Mouse (Mus musculus) small intestine, adult 2 months (tissue): Measurements from ENCODE around the gene Itga3. TPM values are rescaled to one million over a fixed set of nuclear protein-coding genes. Genes with fewer than 3 reads are reported as not detected.

Experiments
- H3K27ac ChIP-seq: fragments of 200-500 bp; 2 replicates; pipeline ENCODE4 v1.5.1; 2012; ENCODE audit warnings: low read depth, low read length, control low read depth, inconsistent platforms; ENCODE audit not compliant: insufficient read depth
- H3K27me3 ChIP-seq: fragments of 200-500 bp; 2 replicates; pipeline ENCODE4 v1.6.1; 2012; ENCODE audit warnings: mild to moderate bottlenecking, moderate library complexity, low read length, inconsistent platforms; ENCODE audit not compliant: control insufficient read depth, insufficient read depth
- H3K36me3 ChIP-seq: fragments of 200-500 bp; 2 replicates; pipeline ENCODE4 v1.6.1; 2012; ENCODE audit warnings: mild to moderate bottlenecking, low read length, control low read depth, inconsistent platforms; ENCODE audit not compliant: control insufficient read depth, insufficient read depth
- H3K4me1 ChIP-seq: fragments of 200-500 bp; 2 replicates; pipeline ENCODE4 v1.6.1; 2012; ENCODE audit warnings: low read length, inconsistent platforms, mixed read lengths; ENCODE audit not compliant: control insufficient read depth, insufficient read depth, insufficient read length
- H3K4me3 ChIP-seq: fragments of 200-500 bp; 2 replicates; pipeline ENCODE4 v1.5.1; 2012; ENCODE audit warnings: low read depth, mild to moderate bottlenecking, control low read depth, inconsistent platforms, low read length, moderate library complexity
- CTCF ChIP-seq: fragments of 200-500 bp; IDR thresholded peaks from 2 replicates; pipeline ENCODE4 v1.5.1; 2012; ENCODE audit warnings: low read depth, mild to moderate bottlenecking, control low read depth, inconsistent platforms, low read length, moderate library complexity, mixed read lengths; ENCODE audit not compliant: insufficient replicate concordance, insufficient read length; ENCODE audit errors: extremely low read depth
- POLR2A ChIP-seq: fragments of 200-500 bp; IDR thresholded peaks from 2 replicates; pipeline ENCODE4 v1.6.1; 2012; ENCODE audit warnings: low read depth, mild to moderate bottlenecking, control low read depth, inconsistent platforms, low read length, moderate library complexity
- WGBS: fragments of 180-500 bp; shearing (Covaris S2); methylation state at CpG from one replicate; pipeline ENCODE4 v1.1.7; 2018; 5-methylcytosine and 5-hydroxymethylcytosine counted together
- polyA plus RNA-seq: library from polyadenylated mRNA; depleted of rRNA; stranded (reverse); fragments of >200 nt; gene quantifications from 2 replicates; pipeline ENCODE4 v1.2.3, GENCODE M21; 2012

Gene Itga3
- polyA plus RNA-seq, 1 experiment: 156 TPM

GRCm38 (mm10) chr11:95070140-95071107 lies 6.2 kb downstream of the Itga3 start:
- Histone ChIP-seq H3K36me3 (peaks cover 22% of the 10 kb centered on the region), H3K27ac (0 out of 2 replicates have a peak overlapping the region, but pooled peaks have one; percentile 22), H3K27me3 (no peaks in the 10 kb centered on the region), H3K4me3 (no peak overlapping the region), H3K4me1 (peaks cover 39% of the 10 kb centered on the region)
- TF ChIP-seq POLR2A (no peak), CTCF (no peak)
- WGBS: 48% methylated on average over 8 of the region's 8 CpGs

GRCm38 (mm10) chr11:95069226-95069957 lies 7.2 kb downstream of the Itga3 start:
- Histone ChIP-seq H3K4me3 (no peak overlapping the region), H3K36me3 (peaks cover 28% of the 10 kb centered on the region), H3K27ac (no peak overlapping the region), H3K27me3 (no peaks in the 10 kb centered on the region), H3K4me1 (peaks cover 35% of the 10 kb centered on the region)
- TF ChIP-seq CTCF (no peak), POLR2A (no peak)
- WGBS: 80% methylated on average over 10 of the region's 10 CpGs

GRCm38 (mm10) chr11:95056768-95057501 lies 19.7 kb downstream of the Itga3 start:
- TF ChIP-seq POLR2A (no peak), CTCF (no peak)
- 77% methylated on average over 19 of the region's 19 CpGs for WGBS
- H3K36me3 ChIP-seq: peaks cover 77% of the 10 kb centered on the region
- H3K4me3 ChIP-seq: no peak overlapping the region
- no peaks in the 10 kb centered on the region for H3K4me1 ChIP-seq
- no peak overlapping the region for H3K27ac ChIP-seq
- no peaks in the 10 kb centered on the region for H3K27me3 ChIP-seq

GRCm38 (mm10) chr11:95053062-95053461 lies 23.5 kb downstream of the Itga3 start:
- no peaks in the 10 kb centered on the region for H3K4me1 ChIP-seq
- 86% methylated on average over 9 of the region's 9 CpGs for WGBS
- TF ChIP-seq POLR2A (no peak), CTCF (no peak)

GRCm38 (mm10) chr11:95046980-95047680 lies 29.5 kb downstream of the Itga3 start:
- H3K4me1 ChIP-seq: 0 out of 2 replicates have a peak, but pooled peaks cover 4% of the 10 kb centered on the region
- TF ChIP-seq POLR2A (no peak), CTCF (peak; percentile 91; the same call in 1 of the 2 replicates)
- peaks cover 46% of the 10 kb centered on the region for H3K36me3 ChIP-seq
- H3K4me3 ChIP-seq: no peak overlapping the region
- no peak overlapping the region for H3K27ac ChIP-seq
- WGBS: 60% methylated on average over 9 of the region's 9 CpGs
- H3K27me3 ChIP-seq: no peaks in the 10 kb centered on the region

More at GRCm38 (mm10) chr11:95053062-95053461, 23.5 kb downstream of the Itga3 start:
- peaks cover 68% of the 10 kb centered on the region for H3K36me3 ChIP-seq
- no peak overlapping the region for H3K4me3 ChIP-seq
- no peaks in the 10 kb centered on the region for H3K27me3 ChIP-seq
- no peak overlapping the region for H3K27ac ChIP-seq

GRCm38 (mm10) chr11:95044185-95044870 lies 32.3 kb downstream of the Itga3 start:
- Histone ChIP-seq H3K27me3 (no peaks in the 10 kb centered on the region), H3K4me1 (peaks cover 15% of the 10 kb centered on the region), H3K27ac (no peak overlapping the region), H3K36me3 (peaks cover 29% of the 10 kb centered on the region), H3K4me3 (no peak overlapping the region)
- TF ChIP-seq CTCF (no peak), POLR2A (no peak)
- WGBS: 83% methylated on average over 13 of the region's 13 CpGs
